Comparison of ENCODE assay signal across 13 mouse cellular contexts in genomic region chr16:24390596-24390995, GRCm38 (mm10). TPM values are rescaled to one million over a fixed set of nuclear protein-coding genes. Genes with fewer than 3 reads are reported as not detected.
DNase-seq lines count a peak whose midpoint lies in the region; ATAC-seq lines count a peak whose summit lies in the region.
"Had no signal": no experiment of that assay in that cellular context is flagged by ENCODE, and none has a peak within 500 bp of the region (broad histone marks: within the 10 kb centered on the region; RNA-seq: fewer than 3 reads in every experiment).

No protein-coding gene starts in this region.

- no peak overlapping the region for H3K4me3 ChIP-seq in heart, embryonic 15.5 days
- H3K4me3 ChIP-seq: myocyte had no signal

- no peak for ATAC-seq in heart, embryonic 15.5 days (replicated peaks; ENCODE audit: insufficient number of reproducible peaks, insufficient read depth, low FRiP score, low read depth)
- ATAC-seq in megakaryocyte, adult 5-6 weeks (ENCODE audit: poor library complexity, severe bottlenecking): no peak

- H3K27ac ChIP-seq in heart, embryonic 15.5 days: peak overlapping the region; percentile 20; the same call in 1 of the 2 replicates

- no peak for DNase-seq in heart, postnatal 25 days (ENCODE audit: low spot score)
- peak; percentile 33 to 45 for DNase-seq in right cerebral cortex, postnatal 10 days (ENCODE audit: low spot score in 2 of 2)
- no peak for DNase-seq in right cerebral cortex, postnatal 14 days
- DNase-seq in cerebellum, postnatal 14 days: peak; percentile 88 to 96
- DNase-seq in telencephalon, adult 2 months (ENCODE audit: low read depth, low spot score): peak; percentile 35
- DNase-seq in adrenal gland, adult 8-10 months: no peak
- DNase-seq: gastrocnemius, postnatal 36 days; heart, postnatal 10 days; kidney, postnatal 25 days; lung, adult 18-20 months had no signal

- H3K9ac ChIP-seq in heart, embryonic 15.5 days: no peak overlapping the region

- peaks cover 24% of the 10 kb centered on the region for H3K4me1 ChIP-seq in heart, embryonic 15.5 days (replicated peaks)

- no peaks in the 10 kb centered on the region for H3K36me3 ChIP-seq in heart, embryonic 15.5 days

- H3K27me3 ChIP-seq in heart, embryonic 15.5 days: no peaks in the 10 kb centered on the region

- no peak overlapping the region for H3K4me2 ChIP-seq in heart, embryonic 15.5 days

- intact Hi-C loops in heart, postnatal 25 days (cut with DNase I): loop anchor here (5.0 kb wide), 1 partner anchor 667 kb away; no protein-coding TSS in a partner anchor

- WGBS in heart, embryonic 15.5 days: 63% methylated on average over 5 of the region's 5 CpGs

- H3K9me3 ChIP-seq in heart, embryonic 15.5 days (replicated peaks): no peaks in the 10 kb centered on the region

RNA-seq across cellular contexts. Expression of gene Lpp, which starts 2.7 kb away (rescaled TPM):
- 42.6 and 49.5 TPM in 2 replicates for polyA plus RNA-seq in heart, embryonic 15.5 days (2015; fragmentation: Nextera tagmentation; extraction: Ambion mirVana)
- 10 to 100 TPM; 32.7 to 40.5 TPM for total RNA-seq in heart, postnatal 25 days (2021)
- total RNA-seq in megakaryocyte, adult 5-6 weeks (2015): 5.1 and 5.3 TPM in 2 replicates
- 3.1 and 3.7 TPM in 2 replicates for total RNA-seq in megakaryocyte, adult 5-6 weeks (2017)
- 10 to 100 TPM; 54.0 to 80.8 (median 65.0) TPM for total RNA-seq in adrenal gland, adult 8-10 months (2022)

Comparison
In these comparisons a context has a peak if more than half of its experiments do, and no peak if none do; other contexts are left out.
1. DNase-seq: peak in right cerebral cortex, postnatal 10 days (2 of 2), cerebellum, postnatal 14 days (2 of 2) and telencephalon, adult 2 months (single experiment); none in heart, postnatal 25 days (single experiment), right cerebral cortex, postnatal 14 days (single experiment) and adrenal gland, adult 8-10 months (single experiment).
2. RNA of gene Lpp, which starts 2.7 kb away (total RNA-seq): 54.0 to 80.8 TPM in adrenal gland, adult 8-10 months and 32.7 to 40.5 TPM in heart, postnatal 25 days; 3.1 to 5.3 TPM in megakaryocyte, adult 5-6 weeks; every median in the first group is over 4 times any median in the second.